Mouse (Mus musculus) gastrocnemius, adult 8-10 months (tissue): ENCODE data around the gene Kirrel3. TPM values are rescaled to one million over a fixed set of nuclear protein-coding genes. Genes with fewer than 3 reads are reported as not detected.

Experiments used
- DNase-seq, 2 experiments: peaks; one replicate each; pipeline ENCODE4 v3.0.0; 2022; ENCODE audit warnings: low spot score in 2 of 2
- total RNA-seq, 4 experiments: library from RNA; stranded (reverse); gene quantifications; 2 replicates each; pipeline ENCODE4 v1.2.4; 2022

Gene Kirrel3
- total RNA-seq, 4 experiments from 2014 or later, result 0.39 to 0.74 (median 0.52) TPM

DNA sequence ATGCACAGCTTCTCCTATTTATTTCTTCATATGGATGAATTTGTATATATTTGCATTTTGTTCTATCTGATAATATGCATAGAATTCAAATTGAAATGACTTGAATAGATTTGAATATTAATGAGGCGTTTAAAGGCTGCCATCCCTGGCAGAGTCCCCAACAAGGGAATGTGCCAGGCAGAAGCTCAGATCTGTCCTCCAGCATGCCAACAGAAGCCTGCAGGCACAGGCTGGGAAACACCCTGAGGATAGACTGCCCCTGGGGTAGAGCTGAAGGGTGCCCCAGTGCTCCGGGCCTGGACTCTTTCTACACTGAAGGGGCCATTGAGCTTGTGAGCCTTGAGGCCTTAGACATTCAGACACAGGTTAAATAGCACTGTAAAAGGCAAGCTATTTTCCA is 21.5 kb downstream of the Kirrel3 start:
- DNase-seq, result no peak

DNA sequence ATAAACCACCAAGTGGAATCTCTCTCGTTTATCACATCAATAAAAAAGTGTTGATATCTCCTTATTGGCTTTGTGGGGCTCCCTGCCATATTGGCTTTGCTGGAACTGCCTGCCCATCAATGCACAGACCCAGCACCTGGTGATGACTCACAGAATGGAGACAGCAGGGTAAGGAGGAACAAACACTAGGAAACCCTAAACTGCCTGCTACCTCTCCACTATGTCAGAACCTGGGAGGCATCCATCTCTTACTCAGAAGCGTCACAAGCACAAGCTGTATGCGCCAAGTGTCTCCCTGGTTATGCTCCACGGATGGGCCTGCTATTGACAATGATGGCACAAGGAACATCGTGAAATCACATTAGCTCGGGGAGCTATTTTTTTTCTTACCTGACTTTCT is 33.2 kb downstream of the Kirrel3 start:
- no peak for DNase-seq

DNA sequence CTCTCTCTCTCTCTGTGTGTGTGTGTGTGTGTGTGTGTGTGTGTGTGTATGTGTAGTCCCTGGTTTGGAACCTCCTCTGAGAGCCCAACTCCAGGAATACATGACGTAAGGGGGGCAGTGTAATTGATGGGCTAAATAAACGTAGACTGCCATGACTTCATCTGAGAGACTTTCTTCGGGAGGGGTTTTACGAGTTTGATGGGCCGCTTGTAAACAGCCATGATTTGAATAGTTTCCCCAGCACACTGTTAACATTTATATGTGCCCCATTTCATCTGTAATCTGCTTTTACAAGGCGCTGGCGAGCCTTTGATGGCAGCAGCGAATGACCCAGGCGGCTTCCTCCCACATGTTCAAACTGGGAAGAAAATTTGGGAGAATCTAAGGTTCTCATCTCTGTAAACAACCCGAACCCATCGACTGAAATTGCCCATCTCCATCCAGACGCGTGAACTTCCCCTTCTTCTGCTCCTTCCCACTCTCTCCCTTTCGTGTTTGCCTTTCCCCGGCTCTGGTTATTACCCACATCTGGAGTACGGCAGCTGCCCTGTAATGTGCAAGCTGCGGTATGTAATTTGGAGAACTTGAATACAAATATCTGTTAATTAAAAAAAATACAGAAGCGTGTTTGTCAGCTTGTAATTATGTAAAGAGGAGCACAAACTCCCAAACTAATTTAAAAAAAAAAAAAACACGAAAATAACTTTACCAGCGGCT is 34.7 kb downstream of the Kirrel3 start:
- DNase-seq, result no peak

DNA sequence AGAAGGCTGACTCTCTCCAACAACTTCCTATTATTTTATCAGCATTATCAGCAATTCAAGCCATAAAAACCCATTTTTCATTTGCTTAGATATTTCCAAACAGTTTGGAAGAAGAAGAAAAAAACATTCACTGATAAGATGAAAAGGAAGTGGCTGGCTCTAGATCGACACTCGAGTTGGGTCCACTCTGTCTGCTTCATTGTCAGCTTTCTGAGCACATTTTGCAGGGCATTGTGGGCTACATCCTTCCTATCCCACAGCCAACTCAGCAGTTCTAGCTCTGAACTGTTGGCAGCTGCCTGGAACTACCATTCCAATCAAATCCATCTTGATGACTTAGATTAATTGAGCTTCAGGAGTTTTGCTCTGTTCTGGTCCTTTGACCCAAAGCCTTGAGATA is 40.0 kb downstream of the Kirrel3 start:
- DNase-seq, result no peak

DNA sequence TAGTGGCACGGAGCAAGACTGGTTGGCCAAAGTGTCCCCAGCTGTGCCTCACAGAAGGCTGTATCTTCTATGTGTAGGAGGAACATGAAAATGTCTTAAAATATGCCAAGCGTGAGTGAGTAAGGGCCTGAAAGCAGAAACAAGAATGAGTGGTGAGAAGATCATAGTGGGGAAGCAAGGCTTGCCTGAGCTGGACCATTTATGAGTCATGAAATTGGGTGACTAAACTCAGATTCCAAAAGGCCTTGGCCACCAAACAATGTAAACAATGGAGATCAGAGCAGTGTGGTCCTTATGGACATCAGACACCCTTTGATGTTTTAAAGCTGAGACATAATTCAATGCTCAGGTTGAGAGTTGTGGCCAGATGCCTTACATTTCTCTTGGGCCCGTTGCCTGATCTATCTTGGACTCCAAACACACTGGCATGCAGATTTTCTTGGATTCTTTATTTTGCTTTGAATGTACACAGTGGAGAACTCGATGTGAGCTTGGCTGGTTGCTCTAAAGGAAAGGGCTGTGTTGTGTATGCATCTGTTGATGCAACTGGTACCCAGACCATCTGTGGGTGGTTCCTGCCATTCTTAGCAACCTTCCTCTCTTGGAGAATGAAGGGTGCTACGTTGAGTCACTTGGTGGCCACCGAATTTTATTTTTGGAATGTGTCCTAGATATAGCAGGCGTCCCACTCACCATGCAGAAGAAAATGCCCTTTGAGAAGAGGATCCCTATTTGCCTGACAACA is 53.1 kb downstream of the Kirrel3 start:
- DNase-seq, result no peak

DNA sequence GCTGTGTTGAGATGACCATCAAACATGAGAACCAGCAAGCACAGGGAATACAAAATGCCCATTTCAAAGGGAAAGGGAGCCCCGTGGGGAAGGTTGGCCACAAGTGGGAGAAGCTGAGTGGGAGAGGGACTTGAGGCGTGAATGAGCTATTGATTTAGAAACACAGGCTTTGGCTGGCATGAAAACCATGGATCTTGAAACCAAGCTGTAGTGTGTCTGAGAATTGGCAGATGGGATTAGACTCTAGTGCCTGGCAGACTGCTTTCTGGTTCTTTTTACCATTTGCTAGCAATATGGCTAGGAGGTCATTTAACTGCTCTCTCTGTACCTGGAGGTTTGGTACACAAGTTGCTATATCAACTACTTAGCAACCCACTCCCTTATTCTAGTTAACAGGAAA is 56.2 kb downstream of the Kirrel3 start:
- DNase-seq, result no peak

DNA sequence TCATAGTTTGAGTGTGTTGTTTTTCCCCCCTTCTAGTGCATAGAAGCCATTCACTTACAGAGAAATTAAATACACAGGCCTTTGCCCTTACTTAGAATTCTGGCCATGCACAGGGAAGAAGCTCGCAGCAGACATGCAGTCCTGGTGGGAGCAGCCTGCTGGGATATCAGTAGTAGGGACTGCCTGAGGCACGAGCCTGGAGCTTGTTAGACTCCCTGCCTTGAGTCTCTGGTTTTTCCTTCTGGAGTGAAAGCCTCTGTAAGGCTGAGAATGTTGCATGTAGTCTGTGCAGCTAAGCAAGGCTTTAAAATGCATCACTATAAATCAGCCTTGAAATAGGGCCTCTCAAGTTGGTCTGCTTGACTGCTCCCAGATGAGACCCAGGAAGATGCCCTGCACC is 70.0 kb downstream of the Kirrel3 start:
- no peak for DNase-seq

DNA sequence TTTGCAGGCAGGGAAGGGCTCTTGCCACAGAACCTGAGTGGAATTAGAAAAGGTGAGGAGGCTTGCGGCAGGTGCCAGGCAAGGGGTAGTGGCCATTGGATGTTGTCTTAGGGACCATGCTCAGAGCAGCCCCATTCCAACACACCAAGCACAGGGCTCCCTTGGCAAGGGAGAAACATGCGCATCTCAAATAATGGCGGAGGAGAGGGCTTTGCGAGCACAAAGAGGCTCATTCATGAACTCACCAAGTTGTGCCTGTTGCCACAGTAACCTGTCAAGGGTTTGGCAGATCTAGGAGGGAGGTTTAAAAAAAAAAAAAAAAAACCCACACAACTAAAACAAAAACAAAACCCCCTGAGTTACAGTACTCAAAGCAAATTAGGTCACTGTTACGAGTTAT is 72.2 kb downstream of the Kirrel3 start:
- DNase-seq, result no peak

DNA sequence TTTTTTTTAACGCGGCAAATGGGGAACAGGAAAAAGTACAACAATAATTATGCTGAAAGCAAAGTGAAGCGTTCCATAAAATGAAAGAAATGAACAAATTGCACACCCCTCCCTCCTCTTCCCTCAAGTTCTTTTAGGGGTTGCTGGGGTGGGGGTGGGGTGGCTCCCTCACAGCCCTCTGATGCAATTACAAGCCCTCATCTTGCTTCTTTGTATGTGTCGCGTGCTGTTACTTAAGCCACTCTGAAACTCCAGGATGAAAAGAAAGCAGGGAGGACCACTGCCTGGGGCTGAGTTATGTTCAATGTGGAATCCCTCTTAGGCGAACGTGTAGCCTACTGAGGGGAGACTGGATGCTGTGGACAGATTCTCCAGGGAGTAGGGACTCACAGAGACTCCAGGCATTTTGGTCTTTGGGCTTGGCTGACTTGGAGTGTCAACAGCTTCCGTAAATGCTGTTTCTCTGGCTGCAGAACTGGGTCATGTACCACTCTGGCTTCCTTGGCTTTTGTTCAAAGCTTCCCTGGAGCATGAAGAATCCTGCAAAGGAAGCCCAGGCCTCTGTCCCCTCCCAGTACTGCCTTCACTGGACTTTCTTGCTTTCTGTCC is 72.7 kb downstream of the Kirrel3 start:
- DNase-seq, result no peak

DNA sequence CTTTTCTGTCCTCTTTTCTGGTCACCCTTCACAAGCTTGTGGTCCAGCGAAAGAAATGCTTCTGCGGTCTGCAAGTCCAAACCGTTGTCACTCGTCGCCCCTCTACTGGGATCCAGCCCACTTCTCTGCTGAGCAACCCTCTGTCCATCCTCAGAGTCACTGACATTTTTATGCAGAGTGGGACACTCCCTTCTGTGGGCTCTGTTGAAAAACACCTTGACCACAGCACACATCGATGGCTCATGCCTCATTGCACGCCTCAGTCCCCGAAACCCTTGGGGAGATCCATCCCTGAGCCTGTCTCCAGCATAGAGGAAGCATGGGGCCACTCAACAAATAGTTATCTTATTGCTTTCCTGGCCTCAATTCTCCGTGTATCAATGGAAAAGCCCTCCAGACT is 73.4 kb downstream of the Kirrel3 start:
- no peak for DNase-seq

DNA sequence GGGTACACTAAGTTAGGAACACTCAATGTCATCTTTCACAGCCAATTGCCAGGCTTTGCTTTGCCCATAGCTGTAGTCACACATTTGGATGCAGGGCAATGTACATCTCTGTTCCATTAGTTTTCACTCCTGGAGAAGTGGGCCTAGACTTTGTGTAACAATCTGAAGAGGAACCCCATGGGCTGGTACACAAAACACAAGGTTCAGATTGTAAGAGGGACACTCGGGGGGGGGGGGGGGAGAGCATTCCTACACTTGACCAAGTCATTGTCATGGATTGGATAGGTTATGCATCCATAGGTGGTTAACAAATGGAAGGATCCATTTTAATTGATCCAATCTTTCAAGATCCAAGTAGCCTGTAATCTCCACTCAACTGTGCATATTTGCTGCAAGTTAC is 75.6 kb downstream of the Kirrel3 start:
- no peak for DNase-seq

DNA sequence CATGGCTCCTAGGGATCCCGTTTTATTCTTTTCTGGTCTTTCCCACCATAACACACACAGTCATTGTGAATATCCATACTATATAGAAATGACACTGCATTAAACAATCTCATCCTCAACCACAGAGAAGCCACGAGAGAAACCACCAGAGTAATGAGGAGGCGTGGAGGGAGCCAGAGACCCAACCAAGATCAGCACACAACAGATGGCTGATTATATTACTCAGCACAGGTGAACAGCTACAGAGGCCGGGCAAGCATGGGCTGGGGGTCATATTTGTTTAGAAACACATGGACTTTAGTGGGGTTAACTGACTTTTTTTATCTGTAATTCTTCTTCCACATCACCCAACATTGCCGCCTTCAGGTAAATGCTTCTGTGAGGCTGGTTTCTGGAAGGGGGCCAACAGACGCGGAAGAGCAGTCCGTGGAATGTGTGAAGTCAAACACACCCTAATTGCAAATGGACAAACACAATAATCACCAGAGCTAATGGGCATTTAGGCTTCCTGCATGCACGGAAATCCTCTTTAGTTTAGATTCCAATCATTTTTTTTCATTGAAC is 76.8 kb downstream of the Kirrel3 start:
- DNase-seq, result no peak

DNA sequence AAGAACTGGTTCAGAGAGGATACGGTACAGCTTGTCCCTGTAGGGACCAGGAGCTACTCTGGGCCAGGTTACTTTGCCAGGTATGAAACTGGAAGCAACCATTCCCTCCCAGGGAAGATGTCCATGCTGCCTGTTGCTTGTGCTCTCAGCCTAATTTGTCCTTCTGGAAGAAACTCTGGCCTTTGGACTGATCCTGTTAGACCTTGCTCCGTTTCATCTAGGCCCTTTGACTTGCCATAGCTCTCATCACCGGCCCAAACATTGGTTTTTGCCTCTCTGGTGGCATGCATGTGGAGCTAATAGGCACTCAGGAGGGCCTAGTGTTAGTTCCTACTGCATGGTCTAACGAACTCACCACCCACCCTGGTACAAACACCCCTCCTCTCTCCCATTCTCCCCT is 88.2 kb downstream of the Kirrel3 start:
- no peak for DNase-seq

DNA sequence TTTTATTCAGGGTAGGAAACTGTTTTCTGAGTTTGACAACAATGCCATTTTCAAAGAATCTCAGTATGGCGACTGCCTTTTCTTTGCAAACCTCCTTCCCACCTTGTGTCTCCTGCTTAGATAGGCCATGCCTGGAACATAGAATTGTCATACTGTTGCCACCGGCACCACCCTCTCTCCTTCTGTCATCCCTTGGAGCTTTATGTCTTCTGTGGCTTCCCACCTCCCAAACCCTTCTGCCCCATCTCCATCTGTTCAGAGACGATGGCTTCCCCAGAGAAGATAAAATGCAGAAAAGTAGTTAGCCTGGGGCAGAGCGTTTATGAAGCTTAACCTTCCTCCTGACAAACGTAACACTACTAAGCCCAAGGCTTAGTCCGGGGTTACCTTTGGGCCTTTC is 88.9 kb downstream of the Kirrel3 start:
- no peak for DNase-seq

DNA sequence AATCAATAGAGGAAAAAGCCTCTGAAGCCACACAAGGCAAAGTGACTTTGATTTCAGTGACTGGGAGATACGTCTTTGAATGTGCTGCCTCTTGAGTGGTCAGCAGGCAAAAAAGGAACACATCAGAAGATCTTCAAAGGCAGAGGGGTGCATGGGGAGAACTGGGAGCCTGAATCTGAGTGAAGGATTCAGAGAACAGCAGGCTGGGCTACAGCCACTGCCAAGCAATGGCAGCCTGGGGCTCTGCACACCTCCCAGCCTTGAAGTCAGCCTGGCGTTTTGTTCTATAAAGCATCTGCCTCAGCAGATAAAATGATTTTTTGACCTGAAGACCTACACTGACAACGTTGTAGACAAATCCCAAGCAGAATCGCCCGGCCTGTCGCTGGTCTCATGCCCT is 93.5 kb downstream of the Kirrel3 start:
- no peak for DNase-seq

DNA sequence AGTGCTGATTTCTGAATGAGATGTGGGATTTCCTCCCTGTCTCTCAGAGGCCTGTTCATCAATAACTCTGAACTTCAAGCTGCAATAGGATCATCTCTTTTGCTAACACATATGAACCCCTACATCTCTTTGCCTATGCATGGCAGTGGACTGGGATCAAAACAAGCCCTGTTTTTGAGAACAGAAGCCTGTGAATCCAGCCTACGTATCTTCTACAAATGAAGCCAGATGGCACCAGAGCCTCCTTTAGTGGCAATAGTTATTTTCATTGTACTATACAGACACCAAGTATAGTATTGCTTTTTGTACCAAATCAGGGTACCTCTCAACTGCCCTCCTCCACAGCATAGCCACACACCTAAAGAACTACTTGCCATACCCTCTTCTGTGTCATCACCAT is 94.4 kb downstream of the Kirrel3 start:
- DNase-seq, result no peak

DNA sequence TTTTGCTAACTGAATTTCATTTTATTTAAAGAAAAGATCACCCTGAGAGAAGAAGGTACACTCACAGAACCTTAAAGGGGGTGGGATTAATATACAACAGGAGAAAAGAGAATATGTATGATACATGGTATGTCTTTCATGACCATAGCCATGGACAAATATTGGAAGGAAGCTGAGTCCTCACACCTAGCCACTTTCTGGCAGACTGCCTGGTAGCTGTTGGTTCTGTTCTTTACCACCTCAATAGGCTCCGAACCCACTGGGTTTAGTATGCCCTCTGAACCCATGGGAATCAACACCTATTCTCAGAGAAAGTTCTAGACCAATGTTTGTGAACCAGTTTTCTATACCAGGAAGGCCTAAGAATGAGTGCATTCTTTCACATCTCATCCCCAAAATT is 96.8 kb downstream of the Kirrel3 start:
- no peak for DNase-seq

DNA sequence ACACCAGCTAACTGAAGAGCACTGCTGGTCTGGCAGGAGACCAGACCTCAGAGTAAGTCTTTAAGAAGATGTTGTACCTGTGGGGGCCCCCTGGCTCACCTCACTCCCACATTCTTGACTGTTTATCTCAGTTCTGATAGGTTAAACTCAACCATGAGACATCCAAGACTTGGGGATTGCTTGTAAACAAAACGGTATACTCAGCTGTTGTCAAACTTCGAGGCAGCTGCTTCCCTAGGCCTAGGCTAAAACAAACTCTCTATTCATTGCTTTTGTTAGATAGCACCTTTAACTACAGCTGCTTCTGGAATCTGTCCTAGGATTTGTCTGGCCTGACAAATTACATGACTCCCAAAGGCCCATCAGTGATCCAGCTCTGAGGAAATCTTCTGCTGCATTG is 99.8 kb downstream of the Kirrel3 start:
- DNase-seq, result no peak

DNA sequence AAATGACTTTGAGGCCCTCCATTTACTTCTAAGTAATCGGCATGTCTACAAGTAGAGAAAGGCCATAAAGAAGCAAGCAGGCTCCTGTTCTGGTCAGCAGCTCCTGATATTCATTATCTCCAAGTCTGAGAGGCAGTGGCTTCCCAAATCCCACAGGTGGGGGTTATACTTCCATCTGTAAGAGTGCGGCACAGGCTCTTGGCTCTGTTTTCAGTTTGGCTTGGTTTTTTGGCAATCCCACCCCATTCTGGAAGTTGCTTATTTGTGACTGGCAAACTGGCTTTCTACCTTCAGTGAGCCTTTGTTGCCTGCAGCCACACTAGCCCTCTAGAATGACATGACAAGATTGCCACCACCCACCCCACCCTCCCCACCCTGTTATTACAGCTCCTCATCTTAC is 100.4 kb downstream of the Kirrel3 start:
- no peak for DNase-seq

DNA sequence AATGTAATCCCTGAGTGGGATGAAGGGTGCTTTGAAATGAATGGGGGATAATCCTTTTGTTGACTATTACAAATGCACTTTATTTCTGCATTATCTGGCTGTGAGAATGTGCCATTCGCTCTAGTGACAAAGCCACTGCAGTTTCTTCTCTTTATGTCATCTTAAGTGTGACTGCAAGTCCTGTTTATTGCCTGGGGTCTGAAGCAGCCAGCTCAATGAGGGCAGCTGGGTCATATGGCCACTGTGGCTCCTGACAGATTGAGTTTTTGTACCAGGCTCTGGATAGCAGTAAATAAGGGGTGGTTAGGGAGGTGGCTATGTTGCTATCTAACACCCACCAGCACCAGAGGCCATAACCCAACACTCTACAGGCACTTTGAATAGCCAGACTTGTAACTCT is 104.1 kb downstream of the Kirrel3 start:
- no peak for DNase-seq

DNA sequence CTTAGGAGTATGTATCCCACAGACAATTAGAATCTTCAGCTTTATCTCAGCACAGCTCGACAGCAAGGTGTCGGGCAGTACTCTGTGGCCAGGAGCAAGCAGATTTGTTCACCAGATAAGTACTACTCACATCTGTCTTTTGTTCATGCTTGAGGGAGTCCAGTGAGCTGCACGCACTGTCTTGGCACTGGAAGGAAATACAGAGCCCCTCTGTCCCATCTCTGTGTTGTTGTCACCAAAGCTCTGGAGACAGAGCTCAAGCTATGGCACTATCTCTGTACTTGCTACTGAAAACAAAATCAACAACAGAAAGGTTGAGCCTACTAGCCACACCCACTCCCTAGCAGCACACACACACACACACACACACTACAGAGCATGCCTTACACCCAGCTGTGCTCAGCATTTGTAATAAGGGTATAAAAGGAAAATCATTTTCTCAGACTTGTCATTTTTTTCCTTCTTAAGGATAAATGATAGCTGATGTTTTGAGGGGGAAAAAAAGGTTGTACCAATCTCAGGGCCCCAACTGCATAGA is 106.4 kb downstream of the Kirrel3 start:
- DNase-seq, result no peak

DNA sequence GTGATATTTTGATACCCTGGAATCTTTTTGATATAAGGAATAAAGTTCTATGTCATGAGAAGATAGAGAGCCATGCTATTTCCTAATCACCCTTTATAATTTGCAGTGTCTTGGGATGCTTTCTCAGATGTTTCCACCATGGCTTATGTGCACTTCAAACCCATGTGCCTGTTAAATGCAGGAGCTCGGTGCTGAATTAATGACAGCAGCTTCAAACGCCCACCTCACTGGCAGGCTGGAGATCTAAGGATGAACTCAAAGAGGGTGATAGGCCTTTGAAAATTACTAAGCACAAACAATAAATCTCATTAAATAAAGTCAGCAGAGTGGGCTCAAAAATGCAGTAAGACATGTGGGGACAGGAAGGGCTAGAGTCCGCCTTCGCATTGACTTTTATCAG is 108.2 kb downstream of the Kirrel3 start:
- no peak for DNase-seq
